Mouse (Mus musculus) lung, postnatal 0 days (tissue): ENCODE measurements at regions not wholly inside any gene's neighbourhood (a gene's known extent, or its start where the extent isn't known, plus 50 kb on each side); places are given as distances from the start of the nearest gene placed in this dataset.

Experiments
- ATAC-seq: fragments of 200-750 bp; cut with Nextera tagmentation; 2 replicates; pipeline ENCODE4 v1.8.0; 2017; ENCODE audit warnings: moderate library complexity
- DNase-seq: peaks from one replicate; pipeline ENCODE4 v3.0.0-alpha.2; 2016; ENCODE audit warnings: low spot score
- H3K27ac ChIP-seq: fragments of 300-500 bp; sonication (generic); 2 replicates; pipeline ENCODE4 v1.5.1; 2014; ENCODE audit warnings: antibody characterized with exemption, mild to moderate bottlenecking, low read length, mixed read lengths
- H3K27me3 ChIP-seq: fragments of 300-500 bp; sonication (generic); replicated peaks from 2 replicates; pipeline ENCODE4 v1.6.1; 2014; ENCODE audit warnings: low read length, mixed read lengths; ENCODE audit not compliant: insufficient read depth
- H3K36me3 ChIP-seq: fragments of 300-500 bp; sonication (generic); 2 replicates; pipeline ENCODE4 v1.6.1; 2014; ENCODE audit warnings: low read length, mixed read lengths; ENCODE audit not compliant: insufficient read depth
- H3K4me1 ChIP-seq: fragments of 300-500 bp; sonication (generic); 2 replicates; pipeline ENCODE4 v1.6.1; 2014; ENCODE audit warnings: antibody characterized with exemption, low read depth, low read length, mixed read lengths; ENCODE audit not compliant: insufficient read depth
- H3K4me2 ChIP-seq: fragments of 300-500 bp; sonication (generic); replicated peaks from 2 replicates; pipeline ENCODE4 v1.6.1; 2014; ENCODE audit warnings: low read depth, mild to moderate bottlenecking, low read length, moderate library complexity, mixed read lengths
- H3K4me3 ChIP-seq: fragments of 300-500 bp; sonication (generic); 2 replicates; pipeline ENCODE4 v1.5.1; 2014; ENCODE audit warnings: low read depth, low read length
- H3K9ac ChIP-seq: fragments of 300-500 bp; sonication (generic); replicated peaks from 2 replicates; pipeline ENCODE4 v1.6.1; 2014; ENCODE audit warnings: low read depth, mild to moderate bottlenecking
- H3K9me3 ChIP-seq: fragments of 300-500 bp; sonication (generic); 2 replicates; pipeline ENCODE4 v1.6.1; 2016; ENCODE audit warnings: low read length, mixed read lengths
- CTCF ChIP-seq: IDR thresholded peaks from 2 replicates; pipeline ENCODE4 v1.5.1; 2016; ENCODE audit warnings: antibody characterized with exemption, mild to moderate bottlenecking
- EP300 ChIP-seq: IDR thresholded peaks from 2 replicates; pipeline ENCODE4 v1.6.1; 2016; ENCODE audit warnings: antibody characterized with exemption, mild to moderate bottlenecking, control low read depth
- WGBS: fragments of 180-500 bp; shearing (Covaris S2); extraction: QIAGEN DNeasy Blood & Tissue Kit; methylation state at CpG from one replicate; pipeline ENCODE4 v1.1.7; 2014; 5-methylcytosine and 5-hydroxymethylcytosine counted together

GRCm38 (mm10) chr5:38932382-38933079, 55.9 kb upstream of the Clnk start:
- no peak for DNase-seq
- ATAC-seq = no peak
- no peaks in the 10 kb centered on the region for H3K36me3 ChIP-seq
- H3K9me3 ChIP-seq = no peaks in the 10 kb centered on the region
- no peak overlapping the region for H3K4me3 ChIP-seq
- no peaks in the 10 kb centered on the region for H3K27me3 ChIP-seq
- no peak for TF ChIP-seq CTCF
- no peak for TF ChIP-seq EP300
- no peak overlapping the region for H3K27ac ChIP-seq
- no peak overlapping the region for H3K9ac ChIP-seq
- H3K4me2 ChIP-seq = no peak overlapping the region
- no peaks in the 10 kb centered on the region for H3K4me1 ChIP-seq
- WGBS = 22% methylated on average over 7 of the region's 7 CpGs

- Histone ChIP-seq H3K27ac (no peak overlapping the region), H3K27me3 (no peaks in the 10 kb centered on the region), H3K4me3 (no peak overlapping the region), H3K4me1 (no peaks in the 10 kb centered on the region), H3K9me3 (no peaks in the 10 kb centered on the region), H3K9ac (no peak overlapping the region), H3K4me2 (no peak overlapping the region), H3K36me3 (no peaks in the 10 kb centered on the region)
- ATAC-seq (no peak), DNase-seq (no peak)
- no peak for TF ChIP-seq CTCF
- no peak for TF ChIP-seq EP300
- 73% methylated on average over 3 of the region's 3 CpGs for WGBS
These were observed 50.4 kb upstream of the Clnk start for GRCm38 (mm10) chr5:38927051-38927450.
